Mouse (Mus musculus) embryo, embryonic 11 days (tissue): ENCODE data around the gene Car5a.

ENCODE experiments used
- DNase-seq: peaks from one replicate; pipeline ENCODE4 v3.0.0-alpha.2; 2015

Gene Car5a

DNA sequence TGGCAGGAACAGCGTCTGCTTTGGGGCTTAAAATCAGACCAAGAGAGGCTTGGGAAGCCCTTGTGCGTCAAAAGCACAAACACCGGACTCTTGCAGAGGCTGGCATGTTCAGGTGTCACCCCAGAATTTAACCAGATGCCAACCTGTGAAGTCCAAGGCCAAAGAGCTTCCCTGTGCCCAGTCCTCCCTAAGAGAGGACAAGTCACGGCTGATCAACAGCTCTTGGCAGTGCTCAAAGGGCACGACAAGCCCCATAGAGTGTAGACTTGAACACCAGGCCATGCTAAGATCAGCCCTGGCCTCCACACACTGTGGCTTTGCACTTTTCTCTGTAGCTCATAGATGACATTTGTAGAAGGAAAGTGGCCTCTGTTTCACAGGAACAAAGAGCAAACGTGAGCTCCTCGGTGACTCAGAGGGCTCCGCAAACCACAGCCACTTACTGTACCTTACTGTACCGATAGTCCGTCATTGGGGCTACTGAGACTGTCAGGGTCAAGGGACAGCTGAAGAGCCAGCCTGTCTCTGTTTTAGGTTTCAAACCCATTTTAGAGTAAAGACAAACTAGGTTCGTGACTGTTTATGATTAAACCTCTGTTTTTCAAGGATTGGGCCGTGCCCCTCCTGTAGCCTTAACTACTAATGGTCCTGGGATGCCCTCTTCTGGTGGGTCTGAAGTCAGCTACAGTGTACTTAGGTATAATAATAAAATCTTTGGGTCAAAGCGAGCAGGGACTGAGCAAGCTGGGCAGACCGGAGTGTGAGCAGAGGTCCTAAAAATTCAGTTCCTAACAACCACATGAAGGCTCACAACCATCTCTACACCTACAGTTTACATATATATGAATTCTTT lies 11.8 kb downstream of the Car5a start:
- DNase-seq: no peak

DNA sequence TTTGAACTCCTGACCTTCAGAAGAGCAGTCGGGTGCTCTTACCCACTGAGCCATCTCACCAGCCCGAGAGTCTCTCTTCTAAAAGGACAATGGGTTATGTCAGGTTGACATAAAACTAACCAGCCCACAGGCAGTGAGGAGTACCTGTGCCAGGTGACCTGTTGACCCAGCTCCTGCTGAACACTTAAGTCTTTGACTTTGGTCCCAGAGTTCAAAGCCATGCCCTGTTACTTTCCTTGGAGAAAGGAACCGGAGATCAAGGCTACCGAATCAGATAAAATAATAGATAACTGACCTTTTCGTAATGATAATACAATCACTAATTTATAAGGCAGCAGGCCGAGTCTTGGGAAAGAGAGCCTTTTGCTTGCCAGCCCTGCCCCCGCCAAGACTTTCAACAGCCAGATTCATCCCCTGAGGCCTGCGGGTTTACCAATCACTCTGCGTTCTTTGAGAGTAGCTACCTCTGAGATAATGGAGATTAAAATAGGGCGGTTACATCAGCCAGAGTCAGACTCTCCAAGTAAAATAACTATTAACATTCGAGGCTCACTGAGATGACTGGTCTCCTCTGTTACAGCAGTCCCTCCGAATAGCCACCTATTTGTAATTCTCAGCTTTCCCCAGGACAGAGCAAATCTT lies 12.6 kb downstream of the Car5a start:
- no peak for DNase-seq

- DNase-seq: no peak
Observed at GRCm38 (mm10) chr8:121931571-121931970, 13.1 kb downstream of the Car5a start.

- no peak for DNase-seq
Observed at GRCm38 (mm10) chr8:121930047-121930446, 14.7 kb downstream of the Car5a start.

- peak; percentile 64 for DNase-seq
Observed at GRCm38 (mm10) chr8:121927316-121927715, 17.4 kb downstream of the Car5a start.

GRCm38 (mm10) chr8:121926266-121926665 lies 18.4 kb downstream of the Car5a start:
- DNase-seq: no peak

DNA sequence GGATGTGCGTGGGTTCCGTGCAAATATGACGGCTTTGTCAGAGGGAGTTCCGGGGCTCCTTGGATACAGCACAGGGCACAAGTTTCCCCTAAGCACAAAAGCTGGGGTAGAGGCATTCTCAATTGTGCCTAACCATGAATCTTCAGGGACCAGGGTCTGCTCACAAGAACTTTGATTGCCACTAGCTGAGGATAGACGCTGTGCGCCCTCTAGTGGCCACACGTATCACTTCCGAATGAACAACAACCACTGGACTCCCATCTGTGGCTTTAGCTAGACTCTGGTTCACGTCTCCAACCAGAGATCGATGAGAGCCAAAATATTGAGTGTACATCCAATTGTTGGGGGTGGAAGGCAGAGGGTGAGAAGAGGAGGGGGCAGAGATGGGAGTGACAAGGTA lies 19.1 kb downstream of the Car5a start:
- peak; percentile 88 for DNase-seq

GRCm38 (mm10) chr8:121924681-121925080 lies 20.0 kb downstream of the Car5a start:
- no peak for DNase-seq

GRCm38 (mm10) chr8:121922101-121922500 lies 22.6 kb downstream of the Car5a start:
- DNase-seq: no peak

DNA sequence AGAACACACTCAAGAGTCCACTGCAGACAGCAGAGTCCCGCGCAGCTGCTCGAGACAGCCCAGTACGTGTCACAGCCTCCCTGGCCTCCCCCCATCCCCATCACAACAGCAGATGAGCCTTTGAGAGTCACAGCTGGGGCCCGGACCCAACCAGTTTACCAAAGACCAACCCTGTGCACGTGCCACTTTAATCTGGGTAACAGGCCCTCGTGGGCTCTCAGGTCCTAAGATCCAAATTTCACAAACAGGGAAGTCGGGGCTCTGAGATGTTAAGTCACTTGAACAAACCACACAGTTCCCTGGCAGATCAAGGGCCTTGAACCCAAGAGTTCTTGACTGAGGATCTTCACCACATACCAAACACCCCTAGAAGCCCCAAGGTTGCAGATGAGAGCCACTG lies 23.1 kb downstream of the Car5a start:
- no peak for DNase-seq

DNA sequence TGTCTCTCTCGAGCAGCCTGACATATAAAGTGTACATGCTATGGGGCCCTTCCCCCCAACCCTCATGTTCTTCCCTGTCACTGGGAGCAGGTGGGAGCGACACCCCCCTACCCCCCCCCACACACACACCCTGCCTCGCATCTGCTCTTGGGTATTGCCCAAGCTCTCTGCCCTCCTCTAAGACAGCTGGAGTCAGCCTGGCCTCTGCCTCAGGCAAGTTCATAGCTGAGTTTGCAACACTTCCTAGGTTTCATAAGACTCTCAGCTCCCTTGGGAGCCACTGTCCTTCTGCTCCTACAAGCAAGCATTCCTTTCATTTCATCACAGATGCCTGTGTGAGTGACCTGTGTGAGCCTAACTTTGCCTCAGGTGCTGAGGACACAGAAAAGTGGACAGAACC lies 25.0 kb downstream of the Car5a start:
- DNase-seq: no peak

DNA sequence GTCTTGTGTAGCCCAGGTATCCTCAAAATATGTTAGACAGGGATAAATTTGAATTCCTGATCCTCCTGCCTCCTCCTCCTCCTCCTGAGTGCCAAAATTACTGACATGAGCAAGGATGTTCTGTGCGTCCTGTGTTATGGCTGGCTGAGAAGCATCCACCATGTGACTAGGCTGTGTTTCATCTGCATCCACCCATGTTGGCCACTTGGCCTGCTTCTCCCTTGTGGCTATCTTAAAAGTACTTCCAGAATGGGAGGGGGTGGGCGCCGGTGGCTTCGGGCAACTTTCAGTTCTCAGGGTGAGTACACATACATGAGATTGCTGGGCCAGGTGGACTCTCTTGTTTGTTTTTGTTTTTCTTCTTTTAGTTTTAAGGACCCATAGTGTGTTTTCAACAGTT lies 25.5 kb downstream of the Car5a start:
- no peak for DNase-seq

DNA sequence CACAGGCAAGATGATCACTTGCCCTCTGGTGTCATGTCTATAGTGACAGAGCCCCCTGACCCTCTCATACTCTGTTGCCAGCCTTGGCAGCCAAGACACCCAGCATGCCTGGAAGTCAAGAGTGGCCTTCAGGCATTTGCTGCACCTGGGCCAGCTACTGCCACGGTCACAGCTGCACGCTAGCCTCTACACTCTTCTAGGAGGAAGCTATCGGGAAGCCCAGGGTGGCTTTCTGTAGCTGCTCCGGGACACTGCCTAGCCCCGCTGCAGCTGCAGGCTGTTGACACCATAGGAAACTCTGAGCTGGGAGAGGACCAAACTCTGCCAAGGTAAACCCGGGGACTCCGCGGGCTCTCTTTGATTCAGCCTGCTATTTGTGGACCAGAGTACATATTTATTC lies 31.3 kb downstream of the Car5a start:
- no peak for DNase-seq

DNA sequence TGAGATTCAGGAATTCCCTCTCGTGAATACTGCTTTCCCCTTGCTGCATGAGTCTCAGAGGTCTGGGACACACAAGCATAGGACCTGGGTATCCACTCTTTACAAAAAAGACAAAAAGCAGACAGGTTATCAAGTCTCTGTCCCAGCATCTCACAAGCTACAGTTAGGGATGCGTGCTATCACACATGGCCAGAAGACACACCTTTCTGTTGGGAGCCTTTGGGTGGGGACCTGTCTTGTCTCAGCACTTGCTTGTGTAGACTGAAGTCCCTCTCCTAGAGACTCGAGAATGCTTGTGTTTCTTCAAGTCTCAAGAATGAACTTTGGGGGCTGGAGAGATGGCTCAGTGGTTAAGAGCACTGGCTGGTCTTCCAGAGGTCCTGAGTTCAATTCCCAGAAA lies 31.9 kb downstream of the Car5a start:
- DNase-seq: no peak

GRCm38 (mm10) chr8:121911987-121912386 lies 32.7 kb downstream of the Car5a start:
- DNase-seq: no peak

GRCm38 (mm10) chr8:121911400-121911799 lies 33.3 kb downstream of the Car5a start:
- DNase-seq: no peak

DNA sequence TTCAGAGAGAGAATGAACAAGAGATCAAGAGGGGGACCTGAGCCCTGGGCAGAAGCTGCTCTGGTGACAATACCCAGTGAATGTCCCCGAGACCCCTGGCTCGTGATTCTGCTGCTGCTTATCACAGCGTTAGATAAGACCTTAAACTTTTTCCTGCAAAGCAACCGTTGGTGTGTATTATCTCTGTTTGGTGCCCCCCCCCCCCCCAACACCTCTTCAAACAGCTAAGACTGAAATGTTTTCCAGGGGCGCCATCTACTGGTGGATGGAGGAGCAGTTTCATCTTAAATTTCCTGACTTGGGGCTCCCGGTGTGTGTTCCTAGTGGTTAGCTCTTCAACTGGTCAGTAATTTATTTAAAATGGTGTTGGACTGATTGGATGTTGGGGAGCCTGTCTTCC lies 35.0 kb downstream of the Car5a start:
- DNase-seq: peak; percentile 78

- DNase-seq: no peak
Observed at GRCm38 (mm10) chr8:121909148-121909541, 35.6 kb downstream of the Car5a start.

- no peak for DNase-seq
Observed at GRCm38 (mm10) chr8:121908378-121909147, 36.1 kb downstream of the Car5a start.

DNA sequence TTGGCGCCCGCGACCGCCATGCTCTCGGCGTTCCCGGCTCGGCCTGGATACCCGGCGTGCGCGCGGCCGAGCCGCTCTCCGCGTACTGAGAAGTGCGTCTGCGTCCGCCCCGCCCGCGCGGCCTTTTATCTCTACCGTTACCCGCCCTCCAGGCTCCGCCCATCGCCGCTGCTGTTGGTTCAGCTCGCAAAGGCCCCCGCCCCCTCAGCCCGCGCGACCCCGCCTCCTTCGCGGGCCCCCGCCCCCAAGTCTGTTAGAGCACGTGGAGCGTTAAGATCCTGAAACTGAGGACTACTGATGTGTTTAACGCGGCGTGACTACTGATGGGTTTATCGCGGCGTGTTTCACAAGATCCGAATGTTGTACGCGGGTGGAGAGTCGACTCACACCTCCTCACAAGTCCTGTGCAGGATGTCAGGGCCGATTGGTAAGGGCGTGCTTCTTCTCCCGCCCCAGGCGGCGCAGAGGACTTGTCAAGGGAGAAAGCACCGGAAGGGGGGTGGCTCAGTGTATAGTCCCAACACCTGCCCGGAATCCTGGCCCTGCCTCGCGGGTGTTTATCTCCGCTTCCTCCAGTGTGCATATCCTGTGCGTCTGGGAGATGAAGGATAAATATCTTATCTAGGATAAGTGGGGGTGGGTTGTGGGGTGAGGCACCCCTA lies 37.0 kb downstream of the Car5a start, which contains the start of gene Slc7a5:
Slc7a5 (minus strand) TSS at position 108 of the 662 bp plus-strand sequence.
- peak; percentile 100 for DNase-seq

DNA sequence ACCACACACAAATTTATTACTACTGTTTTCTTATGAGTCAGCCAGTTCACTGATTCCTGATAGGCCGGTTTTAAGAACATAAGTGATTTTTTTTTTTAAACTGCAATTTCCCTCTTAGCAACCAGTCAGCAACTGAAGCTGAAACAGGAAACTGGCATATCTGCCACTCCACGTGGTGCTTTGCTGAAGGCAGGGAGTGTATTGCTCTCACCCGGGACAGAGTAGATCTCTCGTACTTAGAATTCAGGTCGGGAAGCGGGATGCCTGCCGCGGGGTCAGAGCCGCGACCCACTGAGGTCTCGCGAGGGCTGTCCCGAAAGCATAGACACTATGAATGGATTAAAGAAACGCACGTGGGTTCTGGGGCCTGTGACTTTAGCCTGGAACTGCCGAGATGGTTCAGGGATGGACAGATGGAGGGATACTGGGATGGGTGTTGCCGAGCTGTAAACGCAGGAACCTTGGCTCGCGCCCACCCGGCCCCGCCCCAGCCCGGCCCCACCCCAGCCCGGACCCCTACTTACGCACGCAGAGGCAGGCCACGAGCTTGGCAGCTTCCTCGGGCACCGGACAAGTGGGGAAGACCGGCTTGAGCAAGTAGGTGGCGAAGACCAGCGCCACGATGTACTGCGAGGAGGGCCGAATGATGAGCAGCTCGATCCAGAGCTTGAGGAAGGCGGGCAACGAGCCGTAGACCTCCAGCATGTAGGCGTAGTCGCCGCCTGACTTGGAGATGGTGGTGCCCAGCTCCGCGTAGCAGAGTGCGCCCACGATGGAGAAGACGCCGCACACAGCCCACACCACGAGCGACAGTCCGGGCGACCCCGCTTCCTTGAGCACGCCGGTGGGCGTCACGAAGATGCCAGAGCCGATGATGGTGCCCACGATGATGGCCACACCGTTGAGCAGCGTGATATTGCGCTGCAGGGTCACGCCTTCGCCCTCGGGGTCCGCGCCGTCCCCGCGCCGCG lies 37.9 kb downstream of the Car5a start:
- peak; percentile 70 for DNase-seq

GRCm38 (mm10) chr8:121905864-121906263 lies 38.8 kb downstream of the Car5a start:
- no peak for DNase-seq
